Mouse (Mus musculus) kidney, adult 18-20 months (tissue): ENCODE measurements around the gene Olfr996.
"Not testable (repeated sequence)": the region's sequence is repeated elsewhere in the genome, so short reads cannot be mapped to it uniquely, and the experiment has no call there.

Source experiments
- DNase-seq: peaks from one replicate; pipeline ENCODE4 v3.0.0; 2021

Gene Olfr996

GRCm38 (mm10) chr2:85578915-85579314 is at the start of gene Olfr996:
Gene Olfr996, plus strand, starts transcription at chr2:85579215.
- DNase-seq = no peak

- DNase-seq = no peak
Measured at GRCm38 (mm10) chr2:85532082-85532778, 46.8 kb upstream of the Olfr996 start.

- DNase-seq = no peak
Measured at GRCm38 (mm10) chr2:85533934-85534333, 45.1 kb upstream of the Olfr996 start.

GRCm38 (mm10) chr2:85554806-85555205 is 24.2 kb upstream of the Olfr996 start:
- no peak for DNase-seq

- DNase-seq = no peak
Measured at GRCm38 (mm10) chr2:85560226-85560625, 18.8 kb upstream of the Olfr996 start.

- DNase-seq = peak; percentile 13
Measured at GRCm38 (mm10) chr2:85561187-85561586, 17.8 kb upstream of the Olfr996 start.

- not testable (repeated sequence) for DNase-seq
Measured at GRCm38 (mm10) chr2:85588648-85589047, 9.6 kb downstream of the Olfr996 start, which contains the start of gene Olfr998. Gene Olfr998, plus strand, starts transcription at chr2:85588948.

GRCm38 (mm10) chr2:85611803-85612202 is 32.8 kb downstream of the Olfr996 start, which contains the start of gene Olfr1000:
Gene Olfr1000, minus strand, starts transcription at chr2:85611903.
- no peak for DNase-seq
